Comparison of ENCODE assay signal across 8 mouse cellular contexts in genomic region chr9:90054371-90055145, GRCm38 (mm10). TPM values are rescaled to one million over a fixed set of nuclear protein-coding genes. Genes with fewer than 3 reads are reported as not detected.
DNase-seq lines count a peak whose midpoint lies in the region; ATAC-seq and TF ChIP-seq lines count a peak whose summit lies in the region.

No protein-coding gene starts in this region.

- no peaks in the 10 kb centered on the region for H3K27me3 ChIP-seq in forebrain, embryonic 11.5 days (ENCODE audit: control insufficient read depth, insufficient read depth, low read length)

- peak; percentile 36 for TF ChIP-seq CTCF in left cerebral cortex, adult 2 months (IDR thresholded peaks at IDR 0.05)

- peak overlapping the region; percentile 66 for H3K9ac ChIP-seq in forebrain, embryonic 11.5 days (ENCODE audit: low read length)

- peak; percentile 91 for ATAC-seq in forebrain, embryonic 11.5 days (replicated peaks; ENCODE audit: low FRiP score)

- H3K4me2 ChIP-seq in forebrain, embryonic 11.5 days (ENCODE audit: low read depth, low read length, severe bottlenecking): peak overlapping the region; percentile 65

- H3K79me2 ChIP-seq in macrophage (ENCODE audit: inconsistent target): peaks cover 44% of the 10 kb centered on the region

- under 1% methylated on average over 37 of the region's 37 CpGs for WGBS in forebrain, embryonic 11.5 days
- 1% methylated on average over 37 of the region's 37 CpGs for WGBS in macrophage (ENCODE audit: missing documents)

- no peaks in the 10 kb centered on the region for H3K36me3 ChIP-seq in forebrain, embryonic 11.5 days (ENCODE audit: control insufficient read depth, insufficient read depth, low read length)
- no peaks in the 10 kb centered on the region for H3K36me3 ChIP-seq in macrophage (ENCODE audit: inconsistent target)

- H3K27ac ChIP-seq in forebrain, embryonic 11.5 days (ENCODE audit: low read depth, low read length): no peak overlapping the region
- H3K27ac ChIP-seq in left cerebral cortex, adult 2 months: peak overlapping the region; percentile 66
- peak overlapping the region; percentile 80 for H3K27ac ChIP-seq in macrophage

- DNase-seq in right cerebral cortex, adult 18-20 months: peak; percentile 8
- DNase-seq in right cerebral cortex, postnatal 36 days (ENCODE audit: low spot score in 2 of 2): no peak
- DNase-seq in forebrain, embryonic 11.5 days (ENCODE audit: low spot score): peak; percentile 76
- DNase-seq in heart, postnatal 25 days (ENCODE audit: low spot score): peak; percentile 53
- peak in 1 of 2 experiments; percentile 19 for DNase-seq in left cerebral cortex, adult 2 months (ENCODE audit: extremely low spot score in 1 of 2, low spot score in 2 of 2)
- peak; percentile 80 for DNase-seq in retina, postnatal 1 day
- DNase-seq in urinary bladder, postnatal 4 days (ENCODE audit: low spot score in 2 of 2): peak; percentile 58 to 76

- intact Hi-C loops in heart, postnatal 25 days (cut with DNase I): no loop called here
- intact Hi-C loops in left cerebral cortex, adult 2 months (cut with DNase I): no loop called here

- no peaks in the 10 kb centered on the region for H3K9me3 ChIP-seq in forebrain, embryonic 11.5 days (ENCODE audit: control insufficient read depth, low read length)

- H3K4me1 ChIP-seq in forebrain, embryonic 11.5 days (replicated peaks; ENCODE audit: control insufficient read depth, insufficient read depth, low read length): 0 out of 2 replicates have a peak, but pooled peaks cover 2% of the 10 kb centered on the region

- H3K4me3 ChIP-seq in forebrain, embryonic 11.5 days (ENCODE audit: low read depth, low read length): peak overlapping the region; percentile 37
- H3K4me3 ChIP-seq in left cerebral cortex, adult 2 months: peak overlapping the region; percentile 41
- H3K4me3 ChIP-seq in macrophage (ENCODE audit: inconsistent target): peak overlapping the region; percentile 87

RNA-seq across cellular contexts. Expression of gene Ctsh, which starts 0.6 kb away (rescaled TPM):
- polyA plus RNA-seq in forebrain, embryonic 11.5 days (2014; fragmentation: Nextera tagmentation; extraction: Ambion mirVana): 6.1 and 6.6 TPM in 2 replicates
- total RNA-seq in heart, postnatal 25 days (2021): 10 to 100 TPM; 53.8 to 57.4 TPM
- total RNA-seq in left cerebral cortex, adult 2 months (2021): 10 to 100 TPM; 14.1 to 18.9 TPM
- 100 to 1,000 TPM; 245 to 581 (median 440) TPM for total RNA-seq in macrophage (2018; cell fraction: chromatin; rRNA removed)
- total RNA-seq in macrophage (2018; cell fraction: cytosol; rRNA removed): 100 to 1,000 TPM; 403 to 905 (median 562) TPM
- 100 to 1,000 TPM; 222 to 887 (median 616) TPM for total RNA-seq in macrophage (2018; cell fraction: nucleus; rRNA removed)
- polyA plus RNA-seq in macrophage (2018): 421 to 733 TPM (median 673 TPM) in 3 replicates

Comparison
In these comparisons a context has a peak if more than half of its experiments do, and no peak if none do; other contexts are left out.
1. DNase-seq: peak in right cerebral cortex, adult 18-20 months (single experiment), forebrain, embryonic 11.5 days (single experiment), heart, postnatal 25 days (single experiment), retina, postnatal 1 day (single experiment) and urinary bladder, postnatal 4 days (2 of 2); none in right cerebral cortex, postnatal 36 days (0 of 2).
2. H3K4me3 ChIP-seq: peak in every context shown above with its lines; median percentile 87 in macrophage; 41 in left cerebral cortex, adult 2 months; 37 in forebrain, embryonic 11.5 days.